Mouse (Mus musculus): Measurements from ENCODE around the gene Tmem178b. TPM values are rescaled to one million over a fixed set of nuclear protein-coding genes. Genes with fewer than 3 reads are reported as not detected.

Gene Tmem178b
- polyA plus RNA-seq, 1 experiment from 2014 or later = not detected

DNA sequence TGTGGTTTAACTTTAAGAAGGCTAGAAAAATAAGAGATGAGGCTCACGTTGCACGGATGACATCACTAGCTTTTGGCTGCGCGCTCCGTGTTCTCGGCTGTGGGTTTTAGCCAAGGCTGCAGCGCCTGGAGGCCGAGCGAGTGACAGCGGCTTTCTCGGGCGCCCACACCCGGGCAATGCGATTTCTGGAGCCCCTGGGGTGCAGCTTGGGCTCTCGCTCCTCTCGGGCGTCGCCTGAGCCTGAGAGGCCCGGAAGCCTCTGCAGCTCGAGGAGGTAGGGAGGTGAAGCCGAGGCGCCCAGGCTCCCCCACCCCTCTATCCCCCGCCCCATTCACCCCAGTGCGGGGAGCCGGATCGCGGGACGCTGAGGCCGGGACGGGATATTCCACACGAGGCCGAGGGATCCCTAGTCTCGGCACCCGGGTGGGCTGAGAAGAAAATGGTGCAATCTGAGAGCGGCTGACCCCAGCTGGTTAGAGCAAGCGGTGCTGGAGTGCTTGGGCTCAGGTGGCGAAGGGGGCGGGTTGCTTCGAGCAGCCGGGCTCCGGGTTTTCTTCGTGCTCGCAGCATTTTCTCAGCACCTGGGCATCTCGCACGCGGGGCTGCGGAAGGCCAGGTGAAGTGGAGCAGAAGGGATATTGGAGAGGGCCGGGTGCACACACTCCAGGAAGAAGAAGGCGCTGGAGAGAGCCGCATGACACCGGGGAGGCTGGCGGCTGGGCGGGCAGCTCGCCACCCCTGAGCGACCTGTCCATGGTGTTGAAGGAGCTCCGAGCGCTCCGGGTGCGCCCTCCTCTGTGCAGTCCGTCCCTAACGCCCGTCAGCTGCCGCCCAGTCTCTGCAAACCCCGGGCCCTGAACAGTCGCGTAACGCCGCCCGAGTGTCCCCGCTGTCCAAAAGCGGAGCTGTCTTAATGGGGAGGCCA, 1.4 kb upstream of the Tmem178b start:
- Histone ChIP-seq H3K36me3 (ENCODE audit: control insufficient read depth, insufficient read depth, low read length) (no peaks in the 10 kb centered on the region), H3K4me3 (ENCODE audit: control insufficient read depth in 1 of 2, insufficient read depth in 1 of 2, low read depth in 1 of 2, low read length in 2 of 2) (peak overlapping the region; percentile 44 to 51), H3K9me3 (ENCODE audit: control insufficient read depth, low read length) (no peaks in the 10 kb centered on the region), H3K27ac (replicated peaks in 1 of 2; ENCODE audit: control insufficient read depth in 1 of 2, insufficient read depth in 1 of 2, low read depth in 2 of 2, low read length in 2 of 2) (no peak overlapping the region), H3K4me2 (ENCODE audit: low read length) (peak overlapping the region; percentile 87), H3K27me3 (ENCODE audit: control insufficient read depth, insufficient read depth, low read length) (peaks cover 81% of the 10 kb centered on the region), H3K9ac (ENCODE audit: low read length) (peak overlapping the region; percentile 32; the same call in 1 of the 2 replicates), H3K4me1 (ENCODE audit: control insufficient read depth in 2 of 2, insufficient read depth in 2 of 2, low read length in 2 of 2) (peaks cover 6 to 25% of the 10 kb centered on the region in 2 experiments)
- under 1% methylated on average over 71 of the region's 71 CpGs for WGBS
- peak; percentile 72; the same call in 1 of the 2 replicates for ATAC-seq (ENCODE audit: insufficient number of reproducible peaks, insufficient read depth, low FRiP score, low read depth)

DNA sequence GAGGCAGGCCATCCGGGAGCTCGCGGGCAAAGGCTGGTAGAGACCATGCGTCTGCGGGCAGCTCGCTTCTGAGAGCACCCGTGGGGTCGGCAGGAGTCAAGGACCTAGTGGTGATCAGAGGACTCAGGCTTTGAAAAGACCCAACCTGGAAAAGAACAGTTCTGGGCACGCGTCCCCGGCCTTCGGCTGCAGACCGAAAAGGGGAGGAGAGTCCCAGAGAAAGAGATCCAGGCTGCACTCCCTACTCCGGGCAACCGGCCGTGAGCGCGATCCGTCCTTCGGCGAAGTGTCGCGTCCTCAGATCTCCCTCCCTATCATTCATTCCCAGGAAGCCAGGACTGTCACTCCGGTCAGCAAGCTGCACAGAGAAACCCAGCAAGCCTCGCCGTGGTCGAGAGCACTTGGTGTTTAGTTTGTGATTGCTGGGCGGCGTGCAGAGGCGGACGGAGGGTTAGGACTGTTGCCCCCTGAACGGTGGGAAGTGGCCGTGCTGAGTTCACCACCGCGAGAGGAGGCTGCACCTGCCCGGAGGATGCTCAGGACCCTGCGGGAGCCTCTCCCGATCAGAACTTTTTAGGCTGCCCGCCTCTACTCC, 668 bp upstream of the Tmem178b start:
- peak overlapping the region; percentile 87 for H3K4me2 ChIP-seq (ENCODE audit: low read length)
- peak overlapping the region; percentile 4; the same call in 1 of the 2 replicates for H3K9ac ChIP-seq (ENCODE audit: low read length)
- ATAC-seq (ENCODE audit: insufficient number of reproducible peaks, insufficient read depth, low FRiP score, low read depth) = no peak
- peak overlapping the region; percentile 44 to 51 for H3K4me3 ChIP-seq (ENCODE audit: control insufficient read depth in 1 of 2, insufficient read depth in 1 of 2, low read depth in 1 of 2, low read length in 2 of 2)
- H3K27ac ChIP-seq (replicated peaks in 1 of 2; ENCODE audit: control insufficient read depth in 1 of 2, insufficient read depth in 1 of 2, low read depth in 2 of 2, low read length in 2 of 2) = no peak overlapping the region
- WGBS = under 1% methylated on average over 39 of the region's 39 CpGs
- H3K27me3 ChIP-seq (ENCODE audit: control insufficient read depth, insufficient read depth, low read length) = peaks cover 81% of the 10 kb centered on the region
- H3K36me3 ChIP-seq (ENCODE audit: control insufficient read depth, insufficient read depth, low read length) = no peaks in the 10 kb centered on the region
- peaks cover 6 to 25% of the 10 kb centered on the region in 2 experiments for H3K4me1 ChIP-seq (ENCODE audit: control insufficient read depth in 2 of 2, insufficient read depth in 2 of 2, low read length in 2 of 2)
- no peaks in the 10 kb centered on the region for H3K9me3 ChIP-seq (ENCODE audit: control insufficient read depth, low read length)

DNA sequence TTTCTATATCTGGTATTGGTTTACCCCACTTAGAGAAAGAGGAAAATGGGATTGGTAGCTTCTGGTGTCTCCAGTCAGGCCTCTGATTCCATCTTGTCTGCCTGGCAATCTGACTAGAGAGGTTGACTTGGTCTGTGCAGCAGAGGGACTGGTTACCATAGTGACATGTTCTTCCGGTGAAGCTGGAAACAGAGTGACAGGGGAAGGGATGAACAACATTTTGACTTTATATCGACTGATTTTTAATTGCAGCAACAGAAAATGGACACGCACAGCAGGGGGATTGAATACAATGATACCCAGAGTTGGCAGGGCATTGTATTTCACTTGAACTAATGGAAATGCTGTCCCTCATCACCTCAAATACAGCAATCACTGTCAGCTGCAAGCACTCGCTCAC, 2.1 kb downstream of the Tmem178b start:
- H3K27me3 ChIP-seq (ENCODE audit: control insufficient read depth, insufficient read depth, low read length) = peaks cover 61% of the 10 kb centered on the region
- H3K27ac ChIP-seq (replicated peaks in 1 of 2; ENCODE audit: control insufficient read depth in 1 of 2, insufficient read depth in 1 of 2, low read depth in 2 of 2, low read length in 2 of 2) = no peak overlapping the region
- H3K9ac ChIP-seq (ENCODE audit: low read length) = no peak overlapping the region
- 53% methylated on average over 4 of the region's 4 CpGs for WGBS
- ATAC-seq (ENCODE audit: insufficient number of reproducible peaks, insufficient read depth, low FRiP score, low read depth) = no peak
- no peaks in the 10 kb centered on the region for H3K9me3 ChIP-seq (ENCODE audit: control insufficient read depth, low read length)
- H3K4me3 ChIP-seq (ENCODE audit: control insufficient read depth in 1 of 2, insufficient read depth in 1 of 2, low read depth in 1 of 2, low read length in 2 of 2) = no peak overlapping the region
- no peaks in the 10 kb centered on the region for H3K36me3 ChIP-seq (ENCODE audit: control insufficient read depth, insufficient read depth, low read length)
- H3K4me1 ChIP-seq (ENCODE audit: control insufficient read depth in 2 of 2, insufficient read depth in 2 of 2, low read length in 2 of 2) = peaks cover 6 to 23% of the 10 kb centered on the region in 2 experiments
- H3K4me2 ChIP-seq (ENCODE audit: low read length) = no peak overlapping the region

DNA sequence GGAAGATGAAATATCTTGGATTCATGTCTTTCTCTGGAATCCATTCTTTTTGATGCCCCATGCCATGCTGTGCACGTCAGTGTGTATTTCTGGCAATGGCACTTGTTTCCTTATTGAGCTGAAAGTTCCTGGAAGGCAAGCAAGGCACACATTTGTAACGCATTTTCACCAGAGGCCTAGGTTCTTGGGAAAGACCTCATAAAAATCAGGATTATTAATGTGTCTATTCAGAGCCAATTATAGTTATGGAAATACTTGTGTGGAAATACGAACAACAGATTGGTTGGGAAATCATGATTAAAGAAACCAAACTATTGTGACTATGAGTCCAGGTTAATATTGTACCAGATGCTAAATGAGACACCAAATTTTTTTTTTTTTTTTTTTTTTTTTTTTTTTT, 3.4 kb downstream of the Tmem178b start:
- 64% methylated on average over 3 of the region's 3 CpGs for WGBS
- Histone ChIP-seq H3K9me3 (ENCODE audit: control insufficient read depth, low read length) (no peaks in the 10 kb centered on the region), H3K27ac (replicated peaks in 1 of 2; ENCODE audit: control insufficient read depth in 1 of 2, insufficient read depth in 1 of 2, low read depth in 2 of 2, low read length in 2 of 2) (no peak overlapping the region), H3K4me2 (ENCODE audit: low read length) (no peak overlapping the region), H3K4me1 (ENCODE audit: control insufficient read depth in 2 of 2, insufficient read depth in 2 of 2, low read length in 2 of 2) (peaks cover 3 to 12% of the 10 kb centered on the region in 2 experiments; a peak in 3 of 4 replicates), H3K27me3 (ENCODE audit: control insufficient read depth, insufficient read depth, low read length) (peaks cover 48% of the 10 kb centered on the region), H3K9ac (ENCODE audit: low read length) (no peak overlapping the region), H3K36me3 (ENCODE audit: control insufficient read depth, insufficient read depth, low read length) (no peaks in the 10 kb centered on the region), H3K4me3 (ENCODE audit: control insufficient read depth in 1 of 2, insufficient read depth in 1 of 2, low read depth in 1 of 2, low read length in 2 of 2) (no peak overlapping the region)
- no peak for ATAC-seq (ENCODE audit: insufficient number of reproducible peaks, insufficient read depth, low FRiP score, low read depth)

DNA sequence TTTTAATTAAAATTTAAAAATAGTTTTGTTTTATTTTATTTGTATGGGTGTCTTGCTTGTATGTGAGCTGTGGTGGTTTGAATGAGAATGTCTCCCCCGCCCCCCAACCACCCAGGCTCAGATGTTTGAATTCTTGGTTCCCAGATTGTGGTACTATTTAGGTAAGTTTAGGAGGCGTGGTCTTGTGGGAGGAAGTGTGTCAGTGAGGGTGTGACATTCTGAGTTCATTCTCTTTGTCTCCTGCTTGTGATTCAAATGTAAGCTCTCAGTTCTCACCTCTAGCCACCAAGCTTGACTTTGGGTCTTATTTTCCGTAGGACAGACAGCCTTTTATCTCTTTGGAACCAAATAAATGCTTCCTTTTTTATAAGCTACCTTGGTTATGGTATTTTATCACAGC, 17.7 kb downstream of the Tmem178b start:
- Histone ChIP-seq H3K27me3 (ENCODE audit: control insufficient read depth, insufficient read depth, low read length) (no peaks in the 10 kb centered on the region), H3K4me3 (ENCODE audit: control insufficient read depth in 1 of 2, insufficient read depth in 1 of 2, low read depth in 1 of 2, low read length in 2 of 2) (no peak overlapping the region), H3K4me2 (ENCODE audit: low read length) (no peak overlapping the region), H3K27ac (replicated peaks in 1 of 2; ENCODE audit: control insufficient read depth in 1 of 2, insufficient read depth in 1 of 2, low read depth in 2 of 2, low read length in 2 of 2) (no peak overlapping the region), H3K36me3 (ENCODE audit: control insufficient read depth, insufficient read depth, low read length) (no peaks in the 10 kb centered on the region), H3K9me3 (ENCODE audit: control insufficient read depth, low read length) (no peaks in the 10 kb centered on the region), H3K4me1 (ENCODE audit: control insufficient read depth in 2 of 2, insufficient read depth in 2 of 2, low read length in 2 of 2) (no peaks in the 10 kb centered on the region), H3K9ac (ENCODE audit: low read length) (no peak overlapping the region)
- ATAC-seq (ENCODE audit: insufficient number of reproducible peaks, insufficient read depth, low FRiP score, low read depth) = no peak
- WGBS = 61% methylated on average over 3 of the region's 3 CpGs

DNA sequence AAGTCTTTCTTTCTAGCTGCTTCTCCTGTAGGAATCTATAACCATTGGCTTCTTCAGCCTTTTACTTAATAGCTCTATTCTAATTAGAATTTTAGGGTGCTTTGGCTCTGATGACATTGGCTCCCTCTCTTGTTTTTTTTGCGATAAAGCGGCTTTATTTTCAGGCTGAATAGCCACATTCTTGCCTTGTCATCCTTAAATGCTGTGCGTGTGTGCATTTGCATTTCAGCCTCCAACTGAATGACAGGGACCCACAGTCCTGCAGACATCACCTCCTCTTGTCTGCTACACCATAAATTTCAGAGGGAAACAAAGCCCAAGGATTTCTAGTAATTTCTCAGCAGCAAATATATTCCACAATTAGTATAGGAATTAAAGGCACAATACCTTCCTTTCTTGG, 23.4 kb downstream of the Tmem178b start:
- no peak overlapping the region for H3K4me3 ChIP-seq (ENCODE audit: control insufficient read depth in 1 of 2, insufficient read depth in 1 of 2, low read depth in 1 of 2, low read length in 2 of 2)
- WGBS = 81% methylated on average over 3 of the region's 3 CpGs

DNA sequence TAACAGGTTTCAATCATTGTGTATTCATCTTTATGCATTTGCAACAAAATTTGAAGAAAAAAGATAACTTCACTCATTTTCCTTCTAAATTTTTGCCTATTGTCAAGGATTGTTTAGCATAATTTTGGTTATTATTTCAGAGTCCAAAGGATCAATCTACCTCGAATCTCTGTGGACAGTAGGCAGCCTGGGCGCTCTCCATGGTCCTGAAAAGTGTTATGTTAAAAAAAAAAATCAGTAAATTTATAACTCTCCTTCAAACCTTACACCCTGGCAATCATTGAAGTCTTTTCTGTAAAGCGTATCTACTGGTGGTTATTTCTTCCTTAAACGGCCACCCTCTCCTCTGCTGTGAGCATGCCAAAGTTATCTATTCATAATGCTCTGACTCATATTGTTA, 26.2 kb downstream of the Tmem178b start:
- H3K9me3 ChIP-seq (ENCODE audit: control insufficient read depth, low read length) = no peaks in the 10 kb centered on the region
- no peaks in the 10 kb centered on the region for H3K4me1 ChIP-seq (ENCODE audit: control insufficient read depth in 2 of 2, insufficient read depth in 2 of 2, low read length in 2 of 2)
- no peaks in the 10 kb centered on the region for H3K36me3 ChIP-seq (ENCODE audit: control insufficient read depth, insufficient read depth, low read length)
- no peak overlapping the region for H3K4me2 ChIP-seq (ENCODE audit: low read length)
- no peaks in the 10 kb centered on the region for H3K27me3 ChIP-seq (ENCODE audit: control insufficient read depth, insufficient read depth, low read length)
- no peak overlapping the region for H3K9ac ChIP-seq (ENCODE audit: low read length)
- no peak overlapping the region for H3K27ac ChIP-seq (replicated peaks in 1 of 2; ENCODE audit: control insufficient read depth in 1 of 2, insufficient read depth in 1 of 2, low read depth in 2 of 2, low read length in 2 of 2)
- 28% methylated on average over 4 of the region's 4 CpGs for WGBS
- H3K4me3 ChIP-seq (ENCODE audit: control insufficient read depth in 1 of 2, insufficient read depth in 1 of 2, low read depth in 1 of 2, low read length in 2 of 2) = no peak overlapping the region
- no peak for ATAC-seq (ENCODE audit: insufficient number of reproducible peaks, insufficient read depth, low FRiP score, low read depth)

More for the DNA sequence above, 23.4 kb downstream of the Tmem178b start:
- Histone ChIP-seq H3K9ac (ENCODE audit: low read length) (no peak overlapping the region), H3K4me2 (ENCODE audit: low read length) (no peak overlapping the region), H3K9me3 (ENCODE audit: control insufficient read depth, low read length) (no peaks in the 10 kb centered on the region), H3K4me1 (ENCODE audit: control insufficient read depth in 2 of 2, insufficient read depth in 2 of 2, low read length in 2 of 2) (no peaks in the 10 kb centered on the region), H3K36me3 (ENCODE audit: control insufficient read depth, insufficient read depth, low read length) (no peaks in the 10 kb centered on the region), H3K27me3 (ENCODE audit: control insufficient read depth, insufficient read depth, low read length) (no peaks in the 10 kb centered on the region), H3K27ac (replicated peaks in 1 of 2; ENCODE audit: control insufficient read depth in 1 of 2, insufficient read depth in 1 of 2, low read depth in 2 of 2, low read length in 2 of 2) (no peak overlapping the region)
- no peak for ATAC-seq (ENCODE audit: insufficient number of reproducible peaks, insufficient read depth, low FRiP score, low read depth)
